In genomic region chr11:31461824-31462223, GRCm38 (mm10) we compare ENCODE assay signal across 22 mouse cellular contexts.
A peak's percentile ranks its signal among the peaks of the same experiment; 100 is the strongest.
DNase-seq lines count a peak whose midpoint lies in the region; ATAC-seq and TF ChIP-seq lines count a peak whose summit lies in the region.
"Had no signal": no experiment of that assay in that cellular context is flagged by ENCODE, and none has a peak within 500 bp of the region (broad histone marks: within the 10 kb centered on the region; RNA-seq: fewer than 3 reads in every experiment).

No protein-coding gene starts in this region.

- no peak overlapping the region for H3K4me2 ChIP-seq in heart, embryonic 14.5 days (ENCODE audit: low read length)
- no peak overlapping the region for H3K4me2 ChIP-seq in midbrain, postnatal 0 days (ENCODE audit: low read depth, low read length, poor library complexity, severe bottlenecking)
- H3K4me2 ChIP-seq: forebrain, embryonic 13.5 days; heart, embryonic 13.5 days; hindbrain, embryonic 15.5 days had no signal

- no peak overlapping the region for H3K27ac ChIP-seq in heart, embryonic 14.5 days (replicated peaks in 1 of 2; ENCODE audit: control insufficient read depth in 1 of 2, insufficient read depth in 1 of 2, low read depth in 2 of 2, low read length in 2 of 2)
- no peak overlapping the region for H3K27ac ChIP-seq in midbrain, embryonic 10.5 days (replicated peaks)
- no peak overlapping the region for H3K27ac ChIP-seq in midbrain, postnatal 0 days (ENCODE audit: low read depth, low read length)
- H3K27ac ChIP-seq: embryonic facial prominence, embryonic 10.5 days; forebrain, embryonic 13.5 days; hindbrain, embryonic 15.5 days had no signal

- TF ChIP-seq CTCF in midbrain, postnatal 0 days (IDR thresholded peaks at IDR 0.05) = no peak

- DNase-seq in adrenal gland, postnatal 14 days = peak; percentile 10
- DNase-seq in adrenal gland, adult 8-10 months = no peak
- no peak for DNase-seq in heart, postnatal 4 days
- DNase-seq in midbrain, embryonic 10.5 days (ENCODE audit: low spot score) = peak; percentile 1
- no peak for DNase-seq in midbrain, postnatal 0 days (ENCODE audit: low spot score)
- no peak for DNase-seq in layer of hippocampus, postnatal 36 days
- DNase-seq: B cell, adult 2 months; cerebellum, adult 2 months; cerebellum, postnatal 10 days; forebrain, postnatal 0 days; gastrocnemius, postnatal 14 days; kidney, adult 2 months had no signal

- no peak overlapping the region for H3K4me3 ChIP-seq in heart, embryonic 14.5 days (ENCODE audit: control insufficient read depth in 1 of 2, insufficient read depth in 1 of 2, low read depth in 1 of 2, low read length in 2 of 2)
- H3K4me3 ChIP-seq in midbrain, embryonic 10.5 days = no peak overlapping the region
- no peak overlapping the region for H3K4me3 ChIP-seq in midbrain, postnatal 0 days (ENCODE audit: low read depth, low read length)
- H3K4me3 ChIP-seq: embryonic facial prominence, embryonic 10.5 days; forebrain, embryonic 13.5 days; heart, embryonic 13.5 days; hindbrain, embryonic 15.5 days had no signal

- no peak overlapping the region for H3K9ac ChIP-seq in heart, embryonic 14.5 days (ENCODE audit: low read length)
- no peak overlapping the region for H3K9ac ChIP-seq in midbrain, postnatal 0 days (replicated peaks; ENCODE audit: low read length, poor library complexity, severe bottlenecking)
- H3K9ac ChIP-seq: forebrain, embryonic 13.5 days; forebrain, postnatal 0 days; heart, embryonic 13.5 days; hindbrain, embryonic 15.5 days had no signal

- no peaks in the 10 kb centered on the region for H3K4me1 ChIP-seq in heart, embryonic 14.5 days (ENCODE audit: control insufficient read depth in 2 of 2, insufficient read depth in 2 of 2, low read length in 2 of 2)
- no peaks in the 10 kb centered on the region for H3K4me1 ChIP-seq in midbrain, embryonic 10.5 days
- no peaks in the 10 kb centered on the region for H3K4me1 ChIP-seq in midbrain, postnatal 0 days (ENCODE audit: insufficient read depth, low read length)
- H3K4me1 ChIP-seq: embryonic facial prominence, embryonic 10.5 days; forebrain, embryonic 13.5 days; hindbrain, embryonic 15.5 days had no signal

- H3K9me3 ChIP-seq in heart, embryonic 14.5 days (ENCODE audit: control insufficient read depth, low read length) = no peaks in the 10 kb centered on the region
- no peaks in the 10 kb centered on the region for H3K9me3 ChIP-seq in midbrain, embryonic 10.5 days (replicated peaks)
- H3K9me3 ChIP-seq in midbrain, postnatal 0 days (ENCODE audit: low read length) = no peaks in the 10 kb centered on the region
- H3K9me3 ChIP-seq: embryonic facial prominence, embryonic 10.5 days; forebrain, embryonic 13.5 days; G1E; heart, embryonic 13.5 days; hindbrain, embryonic 15.5 days had no signal

- 66% methylated on average over 4 of the region's 4 CpGs for WGBS in heart, embryonic 14.5 days
- 89% methylated on average over 4 of the region's 4 CpGs for WGBS in midbrain, embryonic 10.5 days
- WGBS in midbrain, postnatal 0 days = 77% methylated on average over 4 of the region's 4 CpGs

- no peaks in the 10 kb centered on the region for H3K27me3 ChIP-seq in heart, embryonic 14.5 days (ENCODE audit: control insufficient read depth, insufficient read depth, low read length)
- no peaks in the 10 kb centered on the region for H3K27me3 ChIP-seq in midbrain, embryonic 10.5 days (ENCODE audit: low read depth, poor library complexity, severe bottlenecking)
- no peaks in the 10 kb centered on the region for H3K27me3 ChIP-seq in midbrain, postnatal 0 days (ENCODE audit: insufficient read depth, low read length)
- H3K27me3 ChIP-seq: forebrain, embryonic 13.5 days; heart, embryonic 13.5 days; hindbrain, embryonic 15.5 days; Patski had no signal

- ATAC-seq in heart, embryonic 14.5 days (ENCODE audit: insufficient number of reproducible peaks, insufficient read depth, low FRiP score, low read depth) = peak; percentile 64; the same call in 1 of the 2 replicates
- no peak for ATAC-seq in midbrain, postnatal 0 days (ENCODE audit: low FRiP score)
- ATAC-seq: activated CD4-positive, CD25-positive, alpha-beta regulatory T cell, adult 4 months; CD4-positive, CD25-positive, alpha-beta regulatory T cell, adult 4 months; forebrain, embryonic 13.5 days; forebrain, postnatal 0 days; intestine, embryonic 16.5 days; Patski had no signal

- H3K36me3 ChIP-seq in heart, embryonic 14.5 days (ENCODE audit: control insufficient read depth, insufficient read depth, low read length) = no peaks in the 10 kb centered on the region
- H3K36me3 ChIP-seq in midbrain, embryonic 10.5 days = no peaks in the 10 kb centered on the region
- H3K36me3 ChIP-seq in midbrain, postnatal 0 days (ENCODE audit: insufficient read depth, low read length) = no peaks in the 10 kb centered on the region
- H3K36me3 ChIP-seq: embryonic facial prominence, embryonic 10.5 days; G1E; heart, embryonic 13.5 days; hindbrain, embryonic 15.5 days had no signal

Comparison
In these comparisons a context has a peak if more than half of its experiments do, and no peak if none do; other contexts are left out.
1. DNase-seq: peak in adrenal gland, postnatal 14 days (single experiment) and midbrain, embryonic 10.5 days (single experiment); none in adrenal gland, adult 8-10 months (single experiment), heart, postnatal 4 days (single experiment), midbrain, postnatal 0 days (single experiment) and layer of hippocampus, postnatal 36 days (0 of 2).